Mouse (Mus musculus): ENCODE results near the gene Rapgef5.

Rapgef5 gene

GRCm38 (mm10) chr12:117727481-117728177 is 211.3 kb downstream of the Rapgef5 start:
- no peak for DNase-seq

GRCm38 (mm10) chr12:117728178-117728611 is 211.9 kb downstream of the Rapgef5 start:
- no peak for DNase-seq

GRCm38 (mm10) chr12:117733611-117734010 is 217.3 kb downstream of the Rapgef5 start:
- no peak for DNase-seq

GRCm38 (mm10) chr12:117736130-117736529 is 219.9 kb downstream of the Rapgef5 start:
- DNase-seq = no peak

- DNase-seq = no peak
These were observed 220.6 kb downstream of the Rapgef5 start for GRCm38 (mm10) chr12:117736928-117737327.

GRCm38 (mm10) chr12:117737332-117738031 is 221.2 kb downstream of the Rapgef5 start:
- no peak for DNase-seq

- no peak for DNase-seq
These were observed 226.2 kb downstream of the Rapgef5 start for GRCm38 (mm10) chr12:117742487-117742886.

- no peak for DNase-seq
These were observed 228.6 kb downstream of the Rapgef5 start for GRCm38 (mm10) chr12:117744580-117745483.

GRCm38 (mm10) chr12:117746611-117747010 is 230.3 kb downstream of the Rapgef5 start:
- no peak for DNase-seq

- DNase-seq = no peak
These were observed 234.8 kb downstream of the Rapgef5 start for GRCm38 (mm10) chr12:117751045-117751444.

GRCm38 (mm10) chr12:117751520-117752383 is 235.5 kb downstream of the Rapgef5 start:
- DNase-seq = no peak

- no peak for DNase-seq
These were observed 239.7 kb downstream of the Rapgef5 start for GRCm38 (mm10) chr12:117756010-117756409.

- no peak for DNase-seq
These were observed 244.1 kb downstream of the Rapgef5 start for GRCm38 (mm10) chr12:117760373-117760772.

GRCm38 (mm10) chr12:117760846-117761245 is 244.6 kb downstream of the Rapgef5 start:
- no peak for DNase-seq

- DNase-seq = peak; percentile 75
These were observed 245.4 kb downstream of the Rapgef5 start for GRCm38 (mm10) chr12:117761698-117762097.

- no peak for DNase-seq
These were observed 247.0 kb downstream of the Rapgef5 start for GRCm38 (mm10) chr12:117763247-117763646.

- DNase-seq = peak; percentile 77
These were observed 248.6 kb downstream of the Rapgef5 start for GRCm38 (mm10) chr12:117764839-117765238.

GRCm38 (mm10) chr12:117769113-117769512 is 252.8 kb downstream of the Rapgef5 start:
- DNase-seq = peak; percentile 70

GRCm38 (mm10) chr12:117770211-117770610 is 253.9 kb downstream of the Rapgef5 start:
- DNase-seq = no peak

GRCm38 (mm10) chr12:117771156-117771555 is 254.9 kb downstream of the Rapgef5 start:
- DNase-seq = no peak

- DNase-seq = peak; percentile 60
These were observed 256.4 kb downstream of the Rapgef5 start for GRCm38 (mm10) chr12:117772638-117773037.

GRCm38 (mm10) chr12:117776841-117777240 is 260.6 kb downstream of the Rapgef5 start:
- no peak for DNase-seq

All from layer of hippocampus, adult 9-11 months (tissue).